Mouse (Mus musculus): ENCODE data around the gene Clcnkb. TPM values are rescaled to one million over a fixed set of nuclear protein-coding genes. Genes with fewer than 3 reads are reported as not detected.
A peak's percentile ranks its signal among the peaks of the same experiment; 100 is the strongest.

The Clcnkb gene
- polyA plus RNA-seq, 1 experiment from 2014 or later: not detected

DNA sequence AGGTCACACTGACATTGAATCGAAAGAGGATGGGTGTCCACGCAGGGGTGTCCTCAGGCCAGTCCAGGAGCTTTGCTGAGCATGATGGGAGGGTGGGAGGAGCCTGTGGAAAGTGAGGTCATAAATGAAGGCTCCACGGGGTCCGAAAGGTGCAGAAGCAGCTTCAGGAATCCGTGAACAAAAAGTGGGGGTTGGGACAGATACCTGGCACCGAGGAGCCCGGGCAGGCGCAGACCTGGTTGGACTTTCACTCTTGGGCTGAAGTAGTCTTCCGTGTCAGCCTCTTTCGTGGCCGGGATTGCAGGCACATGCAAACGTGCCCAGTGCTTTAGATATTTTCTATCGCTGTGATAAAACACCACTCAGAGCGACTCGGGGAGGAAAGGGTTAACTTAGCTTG is 15.6 kb downstream of the Clcnkb start:
- 0 out of 2 replicates have a peak, but pooled peaks cover 3% of the 10 kb centered on the region for H3K4me1 ChIP-seq (replicated peaks)
- H3K27me3 ChIP-seq: peaks cover 14% of the 10 kb centered on the region
- WGBS (ENCODE audit: insufficient replicate concordance): 69% methylated on average over 15 of the region's 15 CpGs
- H3K9ac ChIP-seq: no peak overlapping the region
- H3K36me3 ChIP-seq (replicated peaks): no peaks in the 10 kb centered on the region
- no peaks in the 10 kb centered on the region for H3K9me3 ChIP-seq (replicated peaks)
- no peak overlapping the region for H3K4me2 ChIP-seq
- ATAC-seq (ENCODE audit: insufficient read depth): no peak
- no peak overlapping the region for H3K27ac ChIP-seq (replicated peaks)
- no peak overlapping the region for H3K4me3 ChIP-seq (replicated peaks)

- no peak within 1 kb of the TSS for H3K4me2 ChIP-seq
- no peaks in the 10 kb centered on the region for H3K4me1 ChIP-seq (replicated peaks)
- ATAC-seq (ENCODE audit: insufficient read depth): no peak
- peaks cover 10% of the 10 kb centered on the region for H3K27me3 ChIP-seq
- no peak within 1 kb of the TSS for H3K9ac ChIP-seq
- no peaks in the 10 kb centered on the region for H3K36me3 ChIP-seq (replicated peaks)
- no peak within 1 kb of the TSS for H3K4me3 ChIP-seq (replicated peaks)
- H3K27ac ChIP-seq (replicated peaks): no peak within 1 kb of the TSS
- 48% methylated on average over 12 of the region's 12 CpGs for WGBS (ENCODE audit: insufficient replicate concordance)
- H3K9me3 ChIP-seq (replicated peaks): no peaks in the 10 kb centered on the region
These were observed 17.3 kb downstream of the Clcnkb start, which contains the start of gene Clcnka for GRCm38 (mm10) chr4:141398545-141398944. Gene Clcnka, minus strand, starts transcription at chr4:141398724.

- no peak overlapping the region for H3K27ac ChIP-seq (replicated peaks)
- 65% methylated on average over 12 of the region's 12 CpGs for WGBS (ENCODE audit: insufficient replicate concordance)
- no peaks in the 10 kb centered on the region for H3K9me3 ChIP-seq (replicated peaks)
- no peak for ATAC-seq (ENCODE audit: insufficient read depth)
- H3K4me2 ChIP-seq: no peak overlapping the region
- H3K4me1 ChIP-seq (replicated peaks): no peaks in the 10 kb centered on the region
- H3K9ac ChIP-seq: no peak overlapping the region
- H3K4me3 ChIP-seq (replicated peaks): no peak overlapping the region
- peaks cover 10% of the 10 kb centered on the region for H3K27me3 ChIP-seq
- no peaks in the 10 kb centered on the region for H3K36me3 ChIP-seq (replicated peaks)
These were observed 18.0 kb downstream of the Clcnkb start for GRCm38 (mm10) chr4:141397861-141398260.

DNA sequence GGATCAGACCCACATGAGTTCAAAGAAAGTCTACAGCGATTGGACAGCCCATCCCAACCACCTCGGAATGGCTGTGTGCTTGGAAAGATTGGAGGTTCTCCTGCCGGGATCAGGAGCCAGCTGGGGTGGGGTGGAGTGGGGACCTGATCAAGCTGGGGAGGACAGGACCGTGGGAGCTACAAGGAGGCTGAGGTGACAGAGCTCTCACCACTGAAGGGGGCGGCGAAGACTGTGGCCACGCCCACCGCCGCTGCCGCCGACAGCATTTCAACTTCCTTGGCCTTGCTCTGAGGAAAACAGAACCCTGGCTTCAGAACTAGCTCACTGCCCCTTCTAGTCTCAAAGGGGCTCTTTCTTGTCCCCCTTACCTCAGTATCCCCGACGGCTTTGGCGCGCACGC is 21.1 kb downstream of the Clcnkb start:
- Histone ChIP-seq H3K27me3 (peaks cover 16% of the 10 kb centered on the region), H3K4me3 (replicated peaks) (no peak overlapping the region), H3K27ac (replicated peaks) (no peak overlapping the region), H3K4me2 (peak overlapping the region; percentile 25), H3K9me3 (replicated peaks) (no peaks in the 10 kb centered on the region), H3K4me1 (replicated peaks) (no peaks in the 10 kb centered on the region), H3K36me3 (replicated peaks) (no peaks in the 10 kb centered on the region), H3K9ac (no peak overlapping the region)
- ATAC-seq (ENCODE audit: insufficient read depth): no peak
- 22% methylated on average over 16 of the region's 16 CpGs for WGBS (ENCODE audit: insufficient replicate concordance)

DNA sequence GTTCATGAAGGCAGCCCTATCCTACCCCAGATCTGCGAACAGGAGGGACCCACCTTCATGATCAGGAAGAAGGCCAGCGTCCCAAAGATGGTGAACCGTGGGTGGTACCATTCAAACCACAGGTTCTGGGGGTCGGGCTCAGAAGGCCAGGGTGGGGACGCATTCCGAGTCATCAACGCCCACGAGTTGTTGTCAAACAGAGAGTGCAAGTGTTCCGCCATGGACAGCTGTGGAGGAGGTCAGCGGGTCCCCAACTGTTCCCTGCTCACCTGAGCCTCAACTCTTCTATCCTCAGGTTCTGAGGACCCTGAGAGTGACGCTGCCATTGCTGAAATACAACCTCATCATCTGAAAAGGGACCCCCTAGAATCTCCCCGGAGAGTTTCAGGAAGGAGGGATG is 24.5 kb downstream of the Clcnkb start:
- H3K27ac ChIP-seq (replicated peaks): no peak overlapping the region
- no peak for ATAC-seq (ENCODE audit: insufficient read depth)
- H3K4me3 ChIP-seq (replicated peaks): no peak overlapping the region
- peaks cover 16% of the 10 kb centered on the region for H3K27me3 ChIP-seq
- H3K4me2 ChIP-seq: no peak overlapping the region
- no peaks in the 10 kb centered on the region for H3K36me3 ChIP-seq (replicated peaks)
- 57% methylated on average over 12 of the region's 12 CpGs for WGBS (ENCODE audit: insufficient replicate concordance)
- no peaks in the 10 kb centered on the region for H3K9me3 ChIP-seq (replicated peaks)
- H3K9ac ChIP-seq: no peak overlapping the region
- no peaks in the 10 kb centered on the region for H3K4me1 ChIP-seq (replicated peaks)

DNA sequence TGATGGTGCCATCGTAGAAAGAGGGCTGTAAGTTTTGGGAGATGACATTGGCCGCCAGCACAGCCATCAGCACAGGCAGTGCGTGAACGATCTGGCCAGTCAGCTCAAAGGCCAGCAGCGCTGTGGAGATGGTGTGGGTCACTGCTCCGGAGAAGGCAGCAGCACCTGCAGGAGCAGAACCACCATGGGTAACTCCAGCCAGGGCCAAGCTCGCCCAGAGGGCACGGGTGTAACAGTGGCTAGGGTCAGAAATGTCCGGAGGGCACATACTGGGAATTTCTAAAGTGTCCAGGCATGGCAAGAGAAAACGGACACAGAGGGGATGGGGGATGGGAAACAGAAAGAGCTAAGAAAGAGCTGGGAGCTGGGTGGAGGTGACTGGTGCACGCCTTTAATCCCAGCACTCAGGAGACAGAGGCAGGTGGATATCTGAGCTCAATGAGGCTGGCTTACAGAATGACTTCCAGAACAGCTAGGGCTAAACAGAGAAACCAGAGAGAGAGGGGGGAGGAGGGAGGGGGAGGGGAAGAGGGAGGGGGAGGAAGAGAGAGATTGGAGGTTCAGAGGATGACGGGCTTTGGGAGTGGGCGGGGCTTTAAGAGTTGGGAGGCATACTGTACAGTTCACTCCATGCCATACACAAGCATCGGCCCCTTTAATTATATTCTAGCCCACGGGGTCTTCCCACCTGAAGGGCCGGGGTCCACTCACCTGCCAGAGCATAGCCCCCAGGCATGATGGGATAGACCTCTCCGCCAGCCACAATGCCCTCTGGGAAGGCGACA is 26.3 kb downstream of the Clcnkb start:
- no peaks in the 10 kb centered on the region for H3K4me1 ChIP-seq (replicated peaks)
- ATAC-seq (ENCODE audit: insufficient read depth): no peak
- H3K4me2 ChIP-seq: no peak overlapping the region
- no peak overlapping the region for H3K4me3 ChIP-seq (replicated peaks)
- no peaks in the 10 kb centered on the region for H3K9me3 ChIP-seq (replicated peaks)
- peaks cover 12% of the 10 kb centered on the region for H3K27me3 ChIP-seq
- 54% methylated on average over 18 of the region's 18 CpGs for WGBS (ENCODE audit: insufficient replicate concordance)
- H3K36me3 ChIP-seq (replicated peaks): no peaks in the 10 kb centered on the region
- no peak overlapping the region for H3K9ac ChIP-seq
- no peak overlapping the region for H3K27ac ChIP-seq (replicated peaks)

DNA sequence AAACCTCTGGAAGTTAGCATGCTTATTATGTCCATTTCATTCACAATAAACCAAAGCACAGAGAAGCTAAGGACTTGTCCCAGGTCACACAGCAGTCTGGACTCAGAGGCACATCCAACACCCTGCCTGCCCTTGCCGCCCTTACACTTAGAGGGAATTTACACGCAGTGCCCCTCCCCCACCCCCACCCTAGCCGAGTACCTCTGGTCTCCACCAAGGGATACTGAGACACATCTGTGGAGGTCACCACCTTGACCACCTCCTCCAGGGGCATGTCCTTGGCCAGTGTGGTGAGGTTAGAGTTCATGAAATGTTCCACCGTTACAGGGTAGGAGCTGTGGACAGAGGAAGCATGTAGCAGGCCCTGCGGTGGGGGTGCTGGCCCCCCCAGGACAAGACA is 27.9 kb downstream of the Clcnkb start:
- no peaks in the 10 kb centered on the region for H3K9me3 ChIP-seq (replicated peaks)
- no peaks in the 10 kb centered on the region for H3K36me3 ChIP-seq (replicated peaks)
- ATAC-seq (ENCODE audit: insufficient read depth): no peak
- H3K27me3 ChIP-seq: peaks cover 28% of the 10 kb centered on the region
- no peak overlapping the region for H3K4me3 ChIP-seq (replicated peaks)
- no peak overlapping the region for H3K9ac ChIP-seq
- WGBS (ENCODE audit: insufficient replicate concordance): 49% methylated on average over 5 of the region's 5 CpGs
- H3K27ac ChIP-seq (replicated peaks): no peak overlapping the region
- no peaks in the 10 kb centered on the region for H3K4me1 ChIP-seq (replicated peaks)
- H3K4me2 ChIP-seq: no peak overlapping the region

GRCm38 (mm10) chr4:141387093-141387784 is 28.6 kb downstream of the Clcnkb start:
- Histone ChIP-seq H3K27ac (replicated peaks) (no peak overlapping the region), H3K4me3 (replicated peaks) (no peak overlapping the region), H3K27me3 (peaks cover 35% of the 10 kb centered on the region), H3K4me1 (replicated peaks) (peaks cover 4% of the 10 kb centered on the region; the same call in 1 of the 2 replicates), H3K36me3 (replicated peaks) (no peaks in the 10 kb centered on the region), H3K9me3 (replicated peaks) (no peaks in the 10 kb centered on the region), H3K4me2 (no peak overlapping the region), H3K9ac (no peak overlapping the region)
- 17% methylated on average over 5 of the region's 5 CpGs for WGBS (ENCODE audit: insufficient replicate concordance)
- ATAC-seq (ENCODE audit: insufficient read depth): no peak

GRCm38 (mm10) chr4:141386150-141386549 is 29.7 kb downstream of the Clcnkb start:
- WGBS (ENCODE audit: insufficient replicate concordance): 50% methylated on average over 7 of the region's 7 CpGs
- Histone ChIP-seq H3K4me3 (replicated peaks) (no peak overlapping the region), H3K4me1 (replicated peaks) (peaks cover 6% of the 10 kb centered on the region; the same call in 1 of the 2 replicates), H3K9ac (no peak overlapping the region), H3K4me2 (no peak overlapping the region), H3K9me3 (replicated peaks) (no peaks in the 10 kb centered on the region), H3K36me3 (replicated peaks) (no peaks in the 10 kb centered on the region), H3K27me3 (peaks cover 41% of the 10 kb centered on the region), H3K27ac (replicated peaks) (no peak overlapping the region)
- ATAC-seq (ENCODE audit: insufficient read depth): no peak

GRCm38 (mm10) chr4:141385275-141385674 is 30.5 kb downstream of the Clcnkb start:
- H3K4me1 ChIP-seq (replicated peaks): peaks cover 6% of the 10 kb centered on the region; the same call in 1 of the 2 replicates
- H3K27ac ChIP-seq (replicated peaks): no peak overlapping the region
- WGBS (ENCODE audit: insufficient replicate concordance): 0% methylated on average over 7 of the region's 7 CpGs
- no peaks in the 10 kb centered on the region for H3K36me3 ChIP-seq (replicated peaks)
- peaks cover 50% of the 10 kb centered on the region for H3K27me3 ChIP-seq
- H3K9me3 ChIP-seq (replicated peaks): no peaks in the 10 kb centered on the region
- no peak overlapping the region for H3K4me2 ChIP-seq
- H3K4me3 ChIP-seq (replicated peaks): no peak overlapping the region
- no peak for ATAC-seq (ENCODE audit: insufficient read depth)
- H3K9ac ChIP-seq: no peak overlapping the region

DNA sequence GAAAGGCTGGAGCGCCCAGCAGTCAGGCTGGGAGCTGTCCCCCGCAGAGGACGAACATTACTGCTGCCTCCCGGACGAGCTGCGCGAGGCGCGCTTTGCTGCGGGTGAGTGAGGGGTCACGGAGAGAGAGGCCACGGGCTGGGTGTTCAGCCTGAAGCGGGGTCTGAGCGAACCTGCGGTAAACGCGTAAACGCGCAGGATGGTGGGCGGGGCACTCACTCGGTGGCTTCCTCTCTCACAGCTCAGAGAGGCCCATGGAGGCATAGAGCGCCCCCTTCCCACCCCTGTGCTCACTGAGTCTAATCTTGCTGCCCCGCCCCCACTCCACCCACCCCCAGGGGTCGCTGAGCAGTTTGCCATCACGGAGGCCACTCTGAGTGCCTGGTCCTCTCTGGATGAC is 33.4 kb downstream of the Clcnkb start:
- ATAC-seq (ENCODE audit: insufficient read depth): no peak
- no peak overlapping the region for H3K27ac ChIP-seq (replicated peaks)
- H3K4me3 ChIP-seq (replicated peaks): no peak overlapping the region
- peaks cover 58% of the 10 kb centered on the region for H3K27me3 ChIP-seq
- 2% methylated on average over 25 of the region's 25 CpGs for WGBS (ENCODE audit: insufficient replicate concordance)
- no peak overlapping the region for H3K9ac ChIP-seq
- peak overlapping the region; percentile 45 for H3K4me2 ChIP-seq
- no peaks in the 10 kb centered on the region for H3K9me3 ChIP-seq (replicated peaks)
- no peaks in the 10 kb centered on the region for H3K36me3 ChIP-seq (replicated peaks)
- peaks cover 6% of the 10 kb centered on the region; the same call in 1 of the 2 replicates for H3K4me1 ChIP-seq (replicated peaks)

Measured in liver, embryonic 15.5 days (tissue).